Mouse (Mus musculus) embryonic facial prominence, embryonic 11.5 days (tissue): ENCODE measurements around the gene Xrcc2. TPM values are rescaled to one million over a fixed set of nuclear protein-coding genes. Genes with fewer than 3 reads are reported as not detected.

Source experiments
- polyA plus RNA-seq: library from polyadenylated mRNA; unstranded; fragments of >200 nt; fragmentation: Nextera tagmentation; extraction: Ambion mirVana; gene quantifications from 2 replicates; pipeline ENCODE4 v1.2.1, GENCODE M21; 2014

Xrcc2 gene
- polyA plus RNA-seq, 1 experiment from 2014 or later = 11.5 TPM

Other genes with a start within 250 kb of the Xrcc2 start
- 14.0 and 15.8 TPM in 2 replicates for gene Kmt2c, start 207.0 kb downstream of the Xrcc2 start, polyA plus RNA-seq
- not detected in 2 replicates for gene Cct8l1, start 189.8 kb downstream of the Xrcc2 start, polyA plus RNA-seq
- 5.8 and 7.4 TPM in 2 replicates for gene Actr3b, start 54.2 kb upstream of the Xrcc2 start, polyA plus RNA-seq
- gene Gm21663, start 236.6 kb upstream of the Xrcc2 start, polyA plus RNA-seq = not detected in 2 replicates
- gene Gm21671, start 248.6 kb upstream of the Xrcc2 start, polyA plus RNA-seq = not detected in 2 replicates